Mouse (Mus musculus): ENCODE measurements around the gene 4921536K21Rik. TPM values are rescaled to one million over a fixed set of nuclear protein-coding genes. Genes with fewer than 3 reads are reported as not detected.
A peak's percentile ranks its signal among the peaks of the same experiment; 100 is the strongest.

The 4921536K21Rik gene
- total and polyA plus RNA-seq, 3 experiments, result 0.21 to 0.61 TPM; not detected in 1

GRCm38 (mm10) chr11:3862661-3863453 is 32.0 kb downstream of the 4921536K21Rik start:
- dilution Hi-C loops (cut with MboI; ENCODE audit: extremely low pct_ligation_motif_present, extremely low pct_unique_long_range_greater_than_20kb, low sequenced_read_pairs) (no loop called here), in situ Hi-C loops (cut with MboI; ENCODE audit: low pct_ligation_motif_present, low pct_unique_long_range_greater_than_20kb, low sequenced_read_pairs) (no loop called here)
- TF ChIP-seq JUND (conservative IDR thresholded peaks at IDR 0.05; ENCODE audit: low read depth, low read length) (no peak), USF2 (conservative IDR thresholded peaks at IDR 0.05; ENCODE audit: low read depth, low read length) (no peak), MAX (IDR thresholded peaks at IDR 0.05; ENCODE audit: low read length) (no peak), CTCF (conservative IDR thresholded peaks at IDR 0.05 in 1 of 2, IDR thresholded peaks at IDR 0.05 in 1 of 2; ENCODE audit: low read depth in 2 of 2, low read length in 2 of 2) (peak in 1 of 2 experiments; percentile 27; a peak in 2 of 4 replicates), ZMIZ1 (IDR thresholded peaks at IDR 0.05; ENCODE audit: low read depth, low read length) (no peak), KAT2A (IDR thresholded peaks at IDR 0.05; ENCODE audit: insufficient replicate concordance, low read length) (no peak), TBP (conservative IDR thresholded peaks at IDR 0.05; ENCODE audit: low read depth, low read length) (no peak), USF1 (IDR thresholded peaks at IDR 0.05; ENCODE audit: low read depth, low read length) (no peak), ZNF384 (IDR thresholded peaks at IDR 0.05; ENCODE audit: low read depth, low read length) (no peak), POLR2AphosphoS2 (IDR thresholded peaks at IDR 0.05; ENCODE audit: low read depth, low read length) (no peak), ZKSCAN1 (IDR thresholded peaks at IDR 0.05; ENCODE audit: borderline replicate concordance, low read depth, low read length) (no peak), SMC3 (IDR thresholded peaks at IDR 0.05; ENCODE audit: low read depth, low read length) (peak; percentile 22; the same call in 1 of the 2 replicates), CHD1 (IDR thresholded peaks at IDR 0.05; ENCODE audit: low read depth, low read length) (no peak), UBTF (IDR thresholded peaks at IDR 0.05; ENCODE audit: low read depth, low read length) (no peak), EP300 (IDR thresholded peaks at IDR 0.05; ENCODE audit: low read length) (no peak), ELF1 (IDR thresholded peaks at IDR 0.05; ENCODE audit: low read depth, low read length) (no peak)
- H3K79me2 ChIP-seq (replicated peaks; ENCODE audit: control insufficient read depth, extremely low read depth, insufficient read depth, poor library complexity, severe bottlenecking), result no peaks in the 10 kb centered on the region
- H3K9me3 ChIP-seq (replicated peaks; ENCODE audit: low read length), result peaks cover 2% of the 10 kb centered on the region
- no peak overlapping the region for H3K4me3 ChIP-seq (replicated peaks in 1 of 3; ENCODE audit: low read depth in 2 of 3, low read length in 2 of 3, poor library complexity in 1 of 3)
- H3K27ac ChIP-seq (ENCODE audit: insufficient read depth, low read depth), result no peak overlapping the region
- peaks cover 0 to 3% of the 10 kb centered on the region in 2 experiments; a peak in 1 of 4 replicates for H3K4me1 ChIP-seq (ENCODE audit: control insufficient read depth in 1 of 2, insufficient read depth in 2 of 2)
- no peaks in the 10 kb centered on the region for H3K27me3 ChIP-seq (replicated peaks)
- DNase-seq (ENCODE audit: extremely low read depth), result no peak
- no peak overlapping the region for H3K4me2 ChIP-seq (ENCODE audit: insufficient read depth, low read depth, poor library complexity, severe bottlenecking)
- H3K36me3 ChIP-seq (replicated peaks in 1 of 2; ENCODE audit: control insufficient read depth in 1 of 2, insufficient read depth in 1 of 2, low read length in 1 of 2), result no peaks in the 10 kb centered on the region
- H3K9ac ChIP-seq (ENCODE audit: insufficient read depth, low read depth), result no peak overlapping the region

- H3K36me3 ChIP-seq (replicated peaks in 1 of 2; ENCODE audit: control insufficient read depth in 1 of 2, insufficient read depth in 1 of 2, low read length in 1 of 2), result no peaks in the 10 kb centered on the region
- H3K4me2 ChIP-seq (ENCODE audit: insufficient read depth, low read depth, poor library complexity, severe bottlenecking), result no peak overlapping the region
- H3K4me1 ChIP-seq (ENCODE audit: control insufficient read depth in 1 of 2, insufficient read depth in 2 of 2), result peaks cover 0 to 5% of the 10 kb centered on the region in 2 experiments; a peak in 1 of 4 replicates
- no peak for DNase-seq (ENCODE audit: extremely low read depth)
- no peak overlapping the region for H3K4me3 ChIP-seq (replicated peaks in 1 of 3; ENCODE audit: low read depth in 2 of 3, low read length in 2 of 3, poor library complexity in 1 of 3)
- no peaks in the 10 kb centered on the region for H3K79me2 ChIP-seq (replicated peaks; ENCODE audit: control insufficient read depth, extremely low read depth, insufficient read depth, poor library complexity, severe bottlenecking)
- H3K27ac ChIP-seq (ENCODE audit: insufficient read depth, low read depth), result no peak overlapping the region
- in situ Hi-C loops (cut with MboI; ENCODE audit: low pct_ligation_motif_present, low pct_unique_long_range_greater_than_20kb, low sequenced_read_pairs), result no loop called here
- peaks cover 2% of the 10 kb centered on the region for H3K9me3 ChIP-seq (replicated peaks; ENCODE audit: low read length)
- TF ChIP-seq ZMIZ1 (IDR thresholded peaks at IDR 0.05; ENCODE audit: low read depth, low read length) (no peak), TBP (conservative IDR thresholded peaks at IDR 0.05; ENCODE audit: low read depth, low read length) (no peak), RCOR1 (conservative IDR thresholded peaks at IDR 0.05; ENCODE audit: low read depth, low read length) (no peak), SIN3A (IDR thresholded peaks at IDR 0.05; ENCODE audit: low read length) (no peak)
- dilution Hi-C loops (cut with MboI; ENCODE audit: extremely low pct_ligation_motif_present, extremely low pct_unique_long_range_greater_than_20kb, low sequenced_read_pairs), result no loop called here
- H3K27me3 ChIP-seq (replicated peaks), result peaks cover 1% of the 10 kb centered on the region
- H3K9ac ChIP-seq (ENCODE audit: insufficient read depth, low read depth), result no peak overlapping the region
These were observed 34.5 kb downstream of the 4921536K21Rik start for GRCm38 (mm10) chr11:3860361-3860760.

Measured in CH12.LX (cell line).